Mouse (Mus musculus): ENCODE data around the gene Ano6. TPM values are rescaled to one million over a fixed set of nuclear protein-coding genes. Genes with fewer than 3 reads are reported as not detected.

The Ano6 gene
- polyA plus RNA-seq, 1 experiment, result 104 TPM

DNA sequence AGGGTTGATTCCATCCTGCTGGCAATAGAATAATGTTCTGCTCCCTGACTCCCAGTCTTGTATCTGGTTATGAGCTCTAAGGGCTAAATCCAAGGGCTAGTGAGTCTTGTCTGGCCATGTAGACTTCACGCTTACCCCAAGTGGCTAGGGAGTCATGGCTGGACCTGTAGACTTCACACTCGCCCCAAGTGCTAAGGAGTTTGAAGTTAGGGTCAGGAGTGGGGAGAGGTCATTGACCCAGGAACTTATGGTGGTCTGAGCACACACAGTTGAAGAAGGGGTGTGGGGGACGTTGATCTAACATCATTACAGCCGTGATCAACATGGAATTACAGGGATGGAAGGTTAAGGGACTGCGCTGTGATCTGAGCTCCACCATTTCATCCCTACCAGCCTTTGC lies 79.0 kb downstream of the Ano6 start:
- Histone ChIP-seq H3K4me1 (replicated peaks; ENCODE audit: control insufficient read depth, insufficient read depth, low read length) (peaks cover 6% of the 10 kb centered on the region), H3K36me3 (ENCODE audit: control insufficient read depth, insufficient read depth, low read length) (peaks cover 19% of the 10 kb centered on the region), H3K27ac (ENCODE audit: control insufficient read depth, insufficient read depth, low read length) (no peak overlapping the region), H3K27me3 (ENCODE audit: control insufficient read depth, insufficient read depth, low read length) (no peaks in the 10 kb centered on the region), H3K4me3 (ENCODE audit: control insufficient read depth, insufficient read depth, low read length) (no peak overlapping the region)
- DNase-seq, result no peak
- 95% methylated on average over 5 of the region's 5 CpGs for WGBS
- TF ChIP-seq CTCF (IDR thresholded peaks at IDR 0.05; ENCODE audit: borderline replicate concordance, control insufficient read depth, extremely low read depth, insufficient read depth, low read length, poor library complexity) (no peak), POLR2A (IDR thresholded peaks at IDR 0.05; ENCODE audit: control insufficient read depth, extremely low read depth, insufficient read depth, low read length, poor library complexity) (no peak)

DNA sequence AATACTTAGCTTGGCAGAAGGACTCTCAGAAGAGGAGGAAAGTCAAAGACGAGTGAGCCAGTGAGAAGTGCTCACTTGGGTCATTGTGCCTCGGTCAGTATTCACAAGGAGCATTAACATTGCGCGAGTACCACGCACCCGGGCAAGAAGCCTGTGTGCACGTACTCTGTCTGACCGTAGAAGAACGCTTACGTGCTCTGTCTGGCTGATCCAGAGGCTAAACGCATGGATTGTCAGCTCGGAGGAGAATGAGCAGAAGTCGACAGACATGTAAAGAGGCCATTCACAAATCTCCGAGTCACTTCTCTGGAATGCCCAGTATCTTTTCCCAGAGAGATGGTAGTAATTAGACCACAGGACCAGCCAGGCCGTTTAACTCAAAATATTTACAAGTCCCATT lies 81.0 kb downstream of the Ano6 start:
- Histone ChIP-seq H3K27me3 (ENCODE audit: control insufficient read depth, insufficient read depth, low read length) (no peaks in the 10 kb centered on the region), H3K4me3 (ENCODE audit: control insufficient read depth, insufficient read depth, low read length) (no peak overlapping the region), H3K36me3 (ENCODE audit: control insufficient read depth, insufficient read depth, low read length) (peaks cover 17% of the 10 kb centered on the region), H3K4me1 (replicated peaks; ENCODE audit: control insufficient read depth, insufficient read depth, low read length) (peaks cover 6% of the 10 kb centered on the region), H3K27ac (ENCODE audit: control insufficient read depth, insufficient read depth, low read length) (no peak overlapping the region)
- 94% methylated on average over 15 of the region's 15 CpGs for WGBS
- TF ChIP-seq POLR2A (IDR thresholded peaks at IDR 0.05; ENCODE audit: control insufficient read depth, extremely low read depth, insufficient read depth, low read length, poor library complexity) (no peak), CTCF (IDR thresholded peaks at IDR 0.05; ENCODE audit: borderline replicate concordance, control insufficient read depth, extremely low read depth, insufficient read depth, low read length, poor library complexity) (no peak)
- DNase-seq, result no peak

DNA sequence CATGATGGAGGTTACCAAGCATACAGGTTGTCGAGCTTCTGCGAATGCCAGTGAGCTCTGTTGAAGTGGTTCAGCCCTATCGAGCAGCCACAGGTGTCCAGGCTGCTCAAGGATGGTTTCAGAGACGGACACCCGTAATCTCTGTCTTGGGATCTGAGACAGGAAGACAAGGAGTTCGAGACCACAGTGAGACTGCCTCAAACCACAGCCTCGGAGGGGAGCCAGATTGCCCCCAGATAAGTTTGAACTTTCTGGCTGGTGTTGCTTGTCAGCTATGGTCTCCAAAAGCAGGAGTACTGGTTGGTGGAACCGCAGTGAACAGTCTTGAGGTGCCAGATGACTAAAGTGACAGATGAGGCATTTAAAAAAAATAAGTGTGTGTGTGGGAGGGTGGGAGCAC lies 81.8 kb downstream of the Ano6 start:
- WGBS, result 12% methylated on average over 8 of the region's 8 CpGs
- Histone ChIP-seq H3K4me3 (ENCODE audit: control insufficient read depth, insufficient read depth, low read length) (no peak overlapping the region), H3K4me1 (replicated peaks; ENCODE audit: control insufficient read depth, insufficient read depth, low read length) (peaks cover 6% of the 10 kb centered on the region), H3K36me3 (ENCODE audit: control insufficient read depth, insufficient read depth, low read length) (peaks cover 14% of the 10 kb centered on the region), H3K27me3 (ENCODE audit: control insufficient read depth, insufficient read depth, low read length) (no peaks in the 10 kb centered on the region), H3K27ac (ENCODE audit: control insufficient read depth, insufficient read depth, low read length) (no peak overlapping the region; the same call in 1 of the 2 replicates)
- TF ChIP-seq CTCF (IDR thresholded peaks at IDR 0.05; ENCODE audit: borderline replicate concordance, control insufficient read depth, extremely low read depth, insufficient read depth, low read length, poor library complexity) (no peak), POLR2A (IDR thresholded peaks at IDR 0.05; ENCODE audit: control insufficient read depth, extremely low read depth, insufficient read depth, low read length, poor library complexity) (no peak)
- no peak for DNase-seq

DNA sequence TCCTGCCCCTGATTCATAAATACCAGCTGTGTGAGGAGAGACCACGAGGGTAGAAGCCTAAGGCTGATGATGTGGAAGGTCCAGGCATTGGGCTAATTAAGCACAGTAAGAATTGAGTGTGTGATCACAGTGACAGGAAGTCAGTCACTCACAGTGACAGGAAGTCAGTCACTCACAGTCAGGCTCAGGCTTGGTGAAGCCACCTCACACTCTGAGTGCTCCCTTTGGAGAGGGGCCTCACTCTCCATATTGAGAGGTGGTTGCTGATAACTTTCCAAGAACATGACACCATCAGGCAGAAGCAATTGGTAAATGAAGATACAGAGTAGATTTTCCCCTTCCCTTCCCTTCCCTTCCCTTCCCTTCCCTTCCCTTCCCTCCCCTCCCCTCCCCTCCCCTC lies 82.6 kb downstream of the Ano6 start:
- Histone ChIP-seq H3K27ac (ENCODE audit: control insufficient read depth, insufficient read depth, low read length) (no peak overlapping the region), H3K4me1 (replicated peaks; ENCODE audit: control insufficient read depth, insufficient read depth, low read length) (peaks cover 6% of the 10 kb centered on the region), H3K27me3 (ENCODE audit: control insufficient read depth, insufficient read depth, low read length) (no peaks in the 10 kb centered on the region), H3K36me3 (ENCODE audit: control insufficient read depth, insufficient read depth, low read length) (peaks cover 12% of the 10 kb centered on the region), H3K4me3 (ENCODE audit: control insufficient read depth, insufficient read depth, low read length) (no peak overlapping the region)
- 59% methylated on average over 1 of the region's 1 CpGs for WGBS
- DNase-seq, result no peak
- TF ChIP-seq POLR2A (IDR thresholded peaks at IDR 0.05; ENCODE audit: control insufficient read depth, extremely low read depth, insufficient read depth, low read length, poor library complexity) (no peak), CTCF (IDR thresholded peaks at IDR 0.05; ENCODE audit: borderline replicate concordance, control insufficient read depth, extremely low read depth, insufficient read depth, low read length, poor library complexity) (no peak)

DNA sequence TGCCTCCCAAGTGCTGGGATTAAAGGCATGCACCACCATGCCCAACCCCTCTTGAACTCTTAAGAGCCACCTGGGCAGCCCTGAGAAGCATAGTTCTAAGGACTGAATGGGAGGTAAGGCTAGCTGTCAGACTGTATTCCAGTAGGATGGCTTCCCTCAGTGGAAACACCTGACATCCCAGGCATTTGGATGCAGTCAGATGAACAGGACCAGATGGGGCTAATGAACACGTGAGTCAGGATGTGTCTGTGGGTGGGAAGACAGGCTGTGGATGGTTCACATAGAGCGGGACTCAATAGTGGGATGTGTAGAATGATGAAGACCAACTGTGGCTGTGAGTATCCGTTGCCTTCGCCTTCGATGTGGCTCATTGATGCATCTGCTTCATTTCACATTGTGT lies 83.6 kb downstream of the Ano6 start:
- TF ChIP-seq CTCF (IDR thresholded peaks at IDR 0.05; ENCODE audit: borderline replicate concordance, control insufficient read depth, extremely low read depth, insufficient read depth, low read length, poor library complexity) (no peak), POLR2A (IDR thresholded peaks at IDR 0.05; ENCODE audit: control insufficient read depth, extremely low read depth, insufficient read depth, low read length, poor library complexity) (no peak)

DNA sequence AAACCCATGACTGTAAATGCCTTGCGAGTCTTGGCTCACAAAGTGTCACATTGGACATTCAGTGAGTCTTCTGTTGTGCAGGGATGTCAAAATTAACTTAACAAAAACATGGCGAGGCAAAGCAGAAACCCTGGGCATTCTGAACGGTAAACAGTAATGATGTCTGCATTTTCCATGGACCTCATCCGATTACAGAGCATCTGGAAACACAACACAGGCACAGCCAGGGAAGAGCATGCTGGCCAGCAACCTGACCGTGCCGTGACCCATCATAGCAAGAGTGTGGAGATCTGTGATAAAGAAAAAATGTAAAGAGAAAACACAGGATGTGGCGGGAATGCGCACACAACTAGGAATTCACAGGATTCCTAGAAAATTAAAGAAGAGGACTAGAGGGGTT lies 84.1 kb downstream of the Ano6 start:
- 94% methylated on average over 8 of the region's 8 CpGs for WGBS

More for the DNA sequence above, 83.6 kb downstream of the Ano6 start:
- Histone ChIP-seq H3K4me1 (replicated peaks; ENCODE audit: control insufficient read depth, insufficient read depth, low read length) (peaks cover 6% of the 10 kb centered on the region), H3K4me3 (ENCODE audit: control insufficient read depth, insufficient read depth, low read length) (no peak overlapping the region), H3K27ac (ENCODE audit: control insufficient read depth, insufficient read depth, low read length) (no peak overlapping the region), H3K36me3 (ENCODE audit: control insufficient read depth, insufficient read depth, low read length) (peaks cover 12% of the 10 kb centered on the region), H3K27me3 (ENCODE audit: control insufficient read depth, insufficient read depth, low read length) (no peaks in the 10 kb centered on the region)
- no peak for DNase-seq
- 97% methylated on average over 5 of the region's 5 CpGs for WGBS

DNA sequence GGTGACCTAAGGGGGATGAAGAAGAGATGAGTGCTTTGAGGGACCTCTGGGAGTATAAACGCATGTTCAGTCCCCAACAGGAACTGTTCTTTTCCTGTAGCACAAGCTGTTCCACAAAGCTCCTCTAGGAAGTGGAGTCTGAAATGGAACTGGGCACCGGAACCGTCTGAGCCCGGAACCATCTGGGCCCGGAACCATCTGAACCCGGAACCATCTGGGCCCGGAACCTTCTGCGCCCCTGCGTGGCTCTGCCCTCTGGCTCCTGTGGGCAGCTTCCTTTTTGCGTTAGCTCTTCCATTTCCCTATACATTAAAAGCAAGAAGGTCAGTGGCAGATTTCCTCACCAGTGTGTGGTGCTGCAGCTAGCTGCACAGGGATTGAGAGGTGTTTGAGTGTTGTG lies 85.3 kb downstream of the Ano6 start:
- H3K36me3 ChIP-seq (ENCODE audit: control insufficient read depth, insufficient read depth, low read length), result peaks cover 12% of the 10 kb centered on the region
- H3K27me3 ChIP-seq (ENCODE audit: control insufficient read depth, insufficient read depth, low read length), result no peaks in the 10 kb centered on the region
- 71% methylated on average over 10 of the region's 10 CpGs for WGBS
- H3K27ac ChIP-seq (ENCODE audit: control insufficient read depth, insufficient read depth, low read length), result no peak overlapping the region
- peaks cover 9% of the 10 kb centered on the region for H3K4me1 ChIP-seq (replicated peaks; ENCODE audit: control insufficient read depth, insufficient read depth, low read length)
- DNase-seq, result no peak
- H3K4me3 ChIP-seq (ENCODE audit: control insufficient read depth, insufficient read depth, low read length), result no peak overlapping the region
- no peak for TF ChIP-seq POLR2A (IDR thresholded peaks at IDR 0.05; ENCODE audit: control insufficient read depth, extremely low read depth, insufficient read depth, low read length, poor library complexity)
- no peak for TF ChIP-seq CTCF (IDR thresholded peaks at IDR 0.05; ENCODE audit: borderline replicate concordance, control insufficient read depth, extremely low read depth, insufficient read depth, low read length, poor library complexity)

More for the DNA sequence above, 84.1 kb downstream of the Ano6 start:
- Histone ChIP-seq H3K4me3 (ENCODE audit: control insufficient read depth, insufficient read depth, low read length) (no peak overlapping the region), H3K4me1 (replicated peaks; ENCODE audit: control insufficient read depth, insufficient read depth, low read length) (peaks cover 6% of the 10 kb centered on the region), H3K27me3 (ENCODE audit: control insufficient read depth, insufficient read depth, low read length) (no peaks in the 10 kb centered on the region), H3K36me3 (ENCODE audit: control insufficient read depth, insufficient read depth, low read length) (peaks cover 12% of the 10 kb centered on the region), H3K27ac (ENCODE audit: control insufficient read depth, insufficient read depth, low read length) (no peak overlapping the region)
- TF ChIP-seq CTCF (IDR thresholded peaks at IDR 0.05; ENCODE audit: borderline replicate concordance, control insufficient read depth, extremely low read depth, insufficient read depth, low read length, poor library complexity) (no peak), POLR2A (IDR thresholded peaks at IDR 0.05; ENCODE audit: control insufficient read depth, extremely low read depth, insufficient read depth, low read length, poor library complexity) (no peak)
- DNase-seq, result no peak

Data from thymus, adult 2 months (tissue).